Comparison of ENCODE assay signal across 9 mouse cellular contexts in the genomic region with DNA sequence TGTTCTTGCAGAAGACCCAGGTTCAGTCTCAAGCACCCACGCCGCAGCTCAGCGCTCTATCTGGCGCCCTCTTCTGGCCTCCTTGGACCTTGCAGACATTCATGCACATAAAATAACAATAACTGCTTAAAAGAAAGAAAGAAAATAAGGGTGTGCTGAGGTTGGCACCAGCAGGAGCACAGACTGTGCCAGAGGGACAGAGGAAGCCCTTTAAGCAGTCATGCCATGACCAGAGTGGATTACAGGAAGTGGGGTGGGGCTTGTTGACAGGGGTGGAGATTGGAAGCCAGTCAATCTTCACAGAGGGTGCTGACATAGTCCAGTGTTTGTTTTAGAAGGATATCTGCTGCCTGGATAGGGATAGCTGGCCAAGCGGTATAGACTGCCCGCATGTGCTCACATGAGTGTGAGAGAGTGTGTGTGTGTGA. TPM values are rescaled to one million over a fixed set of nuclear protein-coding genes. Genes with fewer than 3 reads are reported as not detected.
A peak's percentile ranks its signal among the peaks of the same experiment; 100 is the strongest.
DNase-seq lines count a peak whose midpoint lies in the region; ATAC-seq and TF ChIP-seq lines count a peak whose summit lies in the region.
"Had no signal": no experiment of that assay in that cellular context is flagged by ENCODE, and none has a peak within 500 bp of the region (broad histone marks: within the 10 kb centered on the region; RNA-seq: fewer than 3 reads in every experiment).

No protein-coding gene starts in this region.

- no peaks in the 10 kb centered on the region for H3K27me3 ChIP-seq in intestine, postnatal 0 days (replicated peaks; ENCODE audit: control insufficient read depth, insufficient read depth, low read length)
- H3K27me3 ChIP-seq in intestine, embryonic 15.5 days (replicated peaks), result no peaks in the 10 kb centered on the region
- no peaks in the 10 kb centered on the region for H3K27me3 ChIP-seq in kidney, embryonic 14.5 days (ENCODE audit: control insufficient read depth, insufficient read depth, low read length)
- no peaks in the 10 kb centered on the region for H3K27me3 ChIP-seq in forebrain, embryonic 14.5 days (replicated peaks; ENCODE audit: control insufficient read depth, insufficient read depth, low read length)
- H3K27me3 ChIP-seq: neural tube, embryonic 13.5 days had no signal

- 53% methylated on average over 6 of the region's 6 CpGs for WGBS in intestine, postnatal 0 days
- WGBS in intestine, embryonic 15.5 days, result 56% methylated on average over 6 of the region's 6 CpGs
- WGBS in kidney, embryonic 14.5 days, result 62% methylated on average over 6 of the region's 6 CpGs
- WGBS in forebrain, embryonic 14.5 days, result 67% methylated on average over 6 of the region's 6 CpGs

- no peak for ATAC-seq in intestine, postnatal 0 days
- ATAC-seq in intestine, embryonic 15.5 days, result no peak
- 0 out of 2 replicates have a peak, but pooled peaks have one; percentile 24 for ATAC-seq in kidney, embryonic 14.5 days (ENCODE audit: low FRiP score, low TSS enrichment)
- peak; percentile 62 for ATAC-seq in megakaryocyte-erythroid progenitor cell, adult 5-6 weeks (replicated peaks; ENCODE audit: low FRiP score, low TSS enrichment, poor library complexity, severe bottlenecking)
- ATAC-seq in forebrain, embryonic 14.5 days, result no peak

- H3K9ac ChIP-seq in intestine, postnatal 0 days (ENCODE audit: low read depth, low read length), result 0 out of 2 replicates have a peak overlapping the region, but pooled peaks have one; percentile 7
- no peak overlapping the region for H3K9ac ChIP-seq in intestine, embryonic 15.5 days
- H3K9ac ChIP-seq in kidney, embryonic 14.5 days (ENCODE audit: low read depth, low read length), result no peak overlapping the region
- no peak overlapping the region for H3K9ac ChIP-seq in forebrain, embryonic 14.5 days (ENCODE audit: low read length)
- H3K9ac ChIP-seq: neural tube, embryonic 13.5 days had no signal

- TF ChIP-seq CTCF in intestine, postnatal 0 days (IDR thresholded peaks at IDR 0.05; ENCODE audit: low read depth), result peak; percentile 71

- no peaks in the 10 kb centered on the region for H3K9me3 ChIP-seq in intestine, postnatal 0 days (ENCODE audit: control insufficient read depth)
- H3K9me3 ChIP-seq in intestine, embryonic 15.5 days, result no peaks in the 10 kb centered on the region
- H3K9me3 ChIP-seq in kidney, embryonic 14.5 days (ENCODE audit: control insufficient read depth, low read length), result no peaks in the 10 kb centered on the region
- H3K9me3 ChIP-seq in forebrain, embryonic 14.5 days (replicated peaks; ENCODE audit: control insufficient read depth, low read length), result no peaks in the 10 kb centered on the region
- H3K9me3 ChIP-seq: neural tube, embryonic 13.5 days had no signal

- peak; percentile 39 for DNase-seq in adipocyte (ENCODE audit: low spot score)
- no peak for DNase-seq in forebrain, embryonic 14.5 days (ENCODE audit: low spot score)
- no peak for DNase-seq in cerebellum, adult 8-10 months
- no peak for DNase-seq in cerebellum, postnatal 14 days

- H3K36me3 ChIP-seq in intestine, postnatal 0 days (ENCODE audit: control insufficient read depth, insufficient read depth), result peaks cover 57% of the 10 kb centered on the region
- H3K36me3 ChIP-seq in intestine, embryonic 15.5 days, result peaks cover 9% of the 10 kb centered on the region; the same call in 1 of the 2 replicates
- H3K36me3 ChIP-seq in kidney, embryonic 14.5 days (ENCODE audit: control insufficient read depth, insufficient read depth, low read length), result peaks cover 3% of the 10 kb centered on the region; the same call in 1 of the 2 replicates
- H3K36me3 ChIP-seq in forebrain, embryonic 14.5 days (ENCODE audit: control insufficient read depth, insufficient read depth, low read length), result no peaks in the 10 kb centered on the region

- no peak overlapping the region; the same call in 1 of the 2 replicates for H3K27ac ChIP-seq in intestine, postnatal 0 days (ENCODE audit: low read depth, low read length)
- no peak overlapping the region for H3K27ac ChIP-seq in intestine, embryonic 15.5 days
- no peak overlapping the region for H3K27ac ChIP-seq in kidney, embryonic 14.5 days (ENCODE audit: low read depth, low read length)
- H3K27ac ChIP-seq in forebrain, embryonic 14.5 days (ENCODE audit: low read depth, low read length), result no peak overlapping the region
- H3K27ac ChIP-seq: neural tube, embryonic 13.5 days had no signal

- no peak overlapping the region for H3K4me2 ChIP-seq in intestine, postnatal 0 days (replicated peaks; ENCODE audit: low read depth)
- H3K4me2 ChIP-seq in intestine, embryonic 15.5 days (replicated peaks), result no peak overlapping the region
- no peak overlapping the region for H3K4me2 ChIP-seq in kidney, embryonic 14.5 days (replicated peaks; ENCODE audit: low read depth, low read length)
- H3K4me2 ChIP-seq in forebrain, embryonic 14.5 days (ENCODE audit: low read length), result no peak overlapping the region
- H3K4me2 ChIP-seq: neural tube, embryonic 13.5 days had no signal

- no peak overlapping the region for H3K4me3 ChIP-seq in intestine, postnatal 0 days (ENCODE audit: low read depth, low read length)
- no peak overlapping the region for H3K4me3 ChIP-seq in intestine, embryonic 15.5 days (replicated peaks)
- H3K4me3 ChIP-seq in kidney, embryonic 14.5 days (ENCODE audit: low read length), result no peak overlapping the region
- no peak overlapping the region for H3K4me3 ChIP-seq in forebrain, embryonic 14.5 days (ENCODE audit: low read depth, low read length)
- H3K4me3 ChIP-seq: neural tube, embryonic 13.5 days had no signal

- no peaks in the 10 kb centered on the region for H3K4me1 ChIP-seq in intestine, postnatal 0 days (replicated peaks; ENCODE audit: control insufficient read depth, insufficient read depth, low read length)
- no peaks in the 10 kb centered on the region for H3K4me1 ChIP-seq in intestine, embryonic 15.5 days (replicated peaks)
- peaks cover 7% of the 10 kb centered on the region; the same call in 1 of the 2 replicates for H3K4me1 ChIP-seq in kidney, embryonic 14.5 days (ENCODE audit: control insufficient read depth, insufficient read depth, low read length)
- no peaks in the 10 kb centered on the region for H3K4me1 ChIP-seq in forebrain, embryonic 14.5 days (ENCODE audit: control insufficient read depth, insufficient read depth, low read length)
- H3K4me1 ChIP-seq: neural tube, embryonic 13.5 days had no signal

RNA-seq across cellular contexts. Expression of a gene that starts 10.1 kb away (rescaled TPM):
- polyA plus RNA-seq in intestine, postnatal 0 days (2015; fragmentation: Nextera tagmentation; extraction: Ambion mirVana), result 9.3 and 10.3 TPM in 2 replicates
- 22.0 and 22.7 TPM in 2 replicates for polyA plus RNA-seq in intestine, embryonic 15.5 days (2015; fragmentation: Nextera tagmentation; extraction: Ambion mirVana)
- polyA plus RNA-seq in kidney, embryonic 14.5 days (2014; fragmentation: Nextera tagmentation; extraction: Ambion mirVana), result 14.5 and 18.0 TPM in 2 replicates
- 21.8 and 28.4 TPM in 2 replicates for total RNA-seq in megakaryocyte-erythroid progenitor cell, adult 5-6 weeks (2014; fragmentation: Nextera tagmentation)
- total RNA-seq in megakaryocyte-erythroid progenitor cell, adult 5-6 weeks (2017), result 20.4 and 23.4 TPM in 2 replicates
- 21.6 and 22.7 TPM in 2 replicates for polyA plus RNA-seq in forebrain, embryonic 14.5 days (2014; fragmentation: Nextera tagmentation; extraction: Ambion mirVana)

RNA-seq across cellular contexts. Expression of a gene that starts 10.3 kb away (rescaled TPM):
- 9.7 and 10.1 TPM in 2 replicates for polyA plus RNA-seq in intestine, postnatal 0 days (2015; fragmentation: Nextera tagmentation; extraction: Ambion mirVana)
- 43.2 and 45.8 TPM in 2 replicates for polyA plus RNA-seq in intestine, embryonic 15.5 days (2015; fragmentation: Nextera tagmentation; extraction: Ambion mirVana)
- polyA plus RNA-seq in kidney, embryonic 14.5 days (2014; fragmentation: Nextera tagmentation; extraction: Ambion mirVana), result 40.2 and 59.9 TPM in 2 replicates
- 18.0 and 25.1 TPM in 2 replicates for total RNA-seq in megakaryocyte-erythroid progenitor cell, adult 5-6 weeks (2014; fragmentation: Nextera tagmentation)
- total RNA-seq in megakaryocyte-erythroid progenitor cell, adult 5-6 weeks (2017), result 17.9 and 26.0 TPM in 2 replicates
- polyA plus RNA-seq in forebrain, embryonic 14.5 days (2014; fragmentation: Nextera tagmentation; extraction: Ambion mirVana), result 23.8 and 28.3 TPM in 2 replicates

RNA-seq across cellular contexts. Expression of a gene that starts 52.6 kb away (rescaled TPM):
- 63.3 and 75.0 TPM in 2 replicates for polyA plus RNA-seq in intestine, postnatal 0 days (2015; fragmentation: Nextera tagmentation; extraction: Ambion mirVana)
- polyA plus RNA-seq in intestine, embryonic 15.5 days (2015; fragmentation: Nextera tagmentation; extraction: Ambion mirVana), result 73.2 and 74.7 TPM in 2 replicates
- 10.2 and 15.7 TPM in 2 replicates for polyA plus RNA-seq in kidney, embryonic 14.5 days (2014; fragmentation: Nextera tagmentation; extraction: Ambion mirVana)
- total RNA-seq in megakaryocyte-erythroid progenitor cell, adult 5-6 weeks (2014; fragmentation: Nextera tagmentation), result not detected in 2 replicates
- total RNA-seq in megakaryocyte-erythroid progenitor cell, adult 5-6 weeks (2017), result not detected in 2 replicates
- 1.2 and 1.6 TPM in 2 replicates for polyA plus RNA-seq in forebrain, embryonic 14.5 days (2014; fragmentation: Nextera tagmentation; extraction: Ambion mirVana)

Comparison
In these comparisons a context has a peak if more than half of its experiments do, and no peak if none do; other contexts are left out.
1. ATAC-seq: peak in kidney, embryonic 14.5 days (single experiment) and megakaryocyte-erythroid progenitor cell, adult 5-6 weeks (single experiment); none in intestine, postnatal 0 days (single experiment), intestine, embryonic 15.5 days (single experiment) and forebrain, embryonic 14.5 days (single experiment).